Mouse (Mus musculus): Measurements from ENCODE around the gene 2310003L06Rik. TPM values are rescaled to one million over a fixed set of nuclear protein-coding genes. Genes with fewer than 3 reads are reported as not detected.

Gene 2310003L06Rik
- not detected for polyA plus RNA-seq (2017; shearing (Covaris generic))

GRCm38 (mm10) chr5:87969201-87969600, at the start of gene 2310003L06Rik, which contains the start of gene Gm28434:
TSS of gene 2310003L06Rik (plus strand) at chr5:87969459.
TSS of gene Gm28434 (plus strand) at chr5:87969517.

GRCm38 (mm10) chr5:87925372-87925771, 43.9 kb upstream of the 2310003L06Rik start, which contains the start of gene Csn3:
TSS of gene Csn3 (plus strand) at chr5:87925579.

GRCm38 (mm10) chr5:87979139-87979538, 9.9 kb downstream of the 2310003L06Rik start, which contains the start of gene Cabs1:
TSS of gene Cabs1 (plus strand) at chr5:87979439.

GRCm38 (mm10) chr5:88002249-88002648, 33.0 kb downstream of the 2310003L06Rik start, which contains the start of gene Smr3a:
TSS of gene Smr3a (plus strand) at chr5:88002549.

Other genes starting within 250 kb of the 2310003L06Rik start
- gene Csn1s2a, start 194.9 kb upstream of the 2310003L06Rik start, polyA plus RNA-seq (2017; shearing (Covaris generic)) = not detected
- not detected for gene Csn1s2b, start 161.4 kb upstream of the 2310003L06Rik start, polyA plus RNA-seq (2017; shearing (Covaris generic))
- gene Prr27, start 143.8 kb upstream of the 2310003L06Rik start, polyA plus RNA-seq (2017; shearing (Covaris generic)) = not detected
- not detected for gene Odam, start 84.4 kb upstream of the 2310003L06Rik start, polyA plus RNA-seq (2017; shearing (Covaris generic))
- gene Csn3, start 43.9 kb upstream of the 2310003L06Rik start, polyA plus RNA-seq (2017; shearing (Covaris generic)) = not detected
- gene Gm28434, start 58 bp downstream of the 2310003L06Rik start, polyA plus RNA-seq (2017; shearing (Covaris generic)) = not detected
- not detected for gene Cabs1, start 10.0 kb downstream of the 2310003L06Rik start, polyA plus RNA-seq (2017; shearing (Covaris generic))
- not detected for gene Smr3a, start 33.1 kb downstream of the 2310003L06Rik start, polyA plus RNA-seq (2017; shearing (Covaris generic))
- not detected for gene Smr2, start 117.1 kb downstream of the 2310003L06Rik start, polyA plus RNA-seq (2017; shearing (Covaris generic))
- gene Gm11116, start 142.1 kb downstream of the 2310003L06Rik start, polyA plus RNA-seq (2017; shearing (Covaris generic)) = not detected
- gene Gm11115, start 184.6 kb downstream of the 2310003L06Rik start, polyA plus RNA-seq (2017; shearing (Covaris generic)) = not detected